Mouse (Mus musculus) spleen, postnatal 10 days (tissue): ENCODE data around the gene Sh3pxd2b.

Experiments
- DNase-seq, 2 experiments: peaks; one replicate each; pipeline ENCODE4 v3.0.0; 2021 to 2022; ENCODE audit warnings: low spot score in 2 of 2

Gene Sh3pxd2b

GRCm38 (mm10) chr11:32373266-32374026, 25.8 kb downstream of the Sh3pxd2b start:
- DNase-seq: no peak

- no peak for DNase-seq
Observed at GRCm38 (mm10) chr11:32374027-32374589, 26.5 kb downstream of the Sh3pxd2b start.

- no peak for DNase-seq
Observed at GRCm38 (mm10) chr11:32375104-32375535, 27.5 kb downstream of the Sh3pxd2b start.

- DNase-seq: no peak
Observed at GRCm38 (mm10) chr11:32376086-32376485, 28.5 kb downstream of the Sh3pxd2b start.

GRCm38 (mm10) chr11:32379910-32380309, 32.3 kb downstream of the Sh3pxd2b start:
- no peak for DNase-seq

- DNase-seq: no peak
Observed at GRCm38 (mm10) chr11:32383341-32384134, 35.9 kb downstream of the Sh3pxd2b start.

- no peak for DNase-seq
Observed at GRCm38 (mm10) chr11:32384135-32384801, 36.6 kb downstream of the Sh3pxd2b start.

GRCm38 (mm10) chr11:32386043-32386442, 38.4 kb downstream of the Sh3pxd2b start:
- no peak for DNase-seq

GRCm38 (mm10) chr11:32388064-32388463, 40.4 kb downstream of the Sh3pxd2b start:
- DNase-seq: no peak

- no peak for DNase-seq
Observed at GRCm38 (mm10) chr11:32393095-32393494, 45.5 kb downstream of the Sh3pxd2b start.

GRCm38 (mm10) chr11:32395791-32396190, 48.2 kb downstream of the Sh3pxd2b start:
- no peak for DNase-seq

- no peak for DNase-seq
Observed at GRCm38 (mm10) chr11:32398446-32398845, 50.8 kb downstream of the Sh3pxd2b start.

- DNase-seq: no peak
Observed at GRCm38 (mm10) chr11:32399261-32399660, 51.6 kb downstream of the Sh3pxd2b start.

- no peak for DNase-seq
Observed at GRCm38 (mm10) chr11:32402712-32403111, 55.1 kb downstream of the Sh3pxd2b start.

- DNase-seq: no peak
Observed at GRCm38 (mm10) chr11:32404708-32405107, 57.1 kb downstream of the Sh3pxd2b start.

GRCm38 (mm10) chr11:32407863-32408262, 60.2 kb downstream of the Sh3pxd2b start:
- DNase-seq: no peak

GRCm38 (mm10) chr11:32409052-32409451, 61.4 kb downstream of the Sh3pxd2b start:
- DNase-seq: no peak

- no peak for DNase-seq
Observed at GRCm38 (mm10) chr11:32409823-32410562, 62.4 kb downstream of the Sh3pxd2b start.

- DNase-seq: no peak
Observed at GRCm38 (mm10) chr11:32420001-32420400, 72.4 kb downstream of the Sh3pxd2b start.

- no peak for DNase-seq
Observed at GRCm38 (mm10) chr11:32423311-32423710, 75.7 kb downstream of the Sh3pxd2b start.

GRCm38 (mm10) chr11:32424600-32424999, 77.0 kb downstream of the Sh3pxd2b start:
- DNase-seq: no peak
